Mouse (Mus musculus) kidney, adult 2 months (tissue): ENCODE measurements at regions not wholly inside any gene's neighbourhood (a gene's known extent, or its start where the extent isn't known, plus 50 kb on each side); places are given as distances from the start of the nearest gene placed in this dataset.

Experiments
- DNase-seq: peaks from one replicate; pipeline ENCODE4 v3.0.0; 2021
- H3K27ac ChIP-seq: fragments of 200-500 bp; 2 replicates; pipeline ENCODE4 v1.5.1; 2012; ENCODE audit warnings: low read depth, low read length, control low read depth, inconsistent platforms; ENCODE audit not compliant: insufficient read depth
- H3K27me3 ChIP-seq: fragments of 200-500 bp; replicated peaks from 2 replicates; pipeline ENCODE4 v1.6.1; 2012; ENCODE audit warnings: mild to moderate bottlenecking, moderate library complexity, low read length, inconsistent platforms; ENCODE audit not compliant: control insufficient read depth, insufficient read depth
- H3K36me3 ChIP-seq: fragments of 200-500 bp; 2 replicates; pipeline ENCODE4 v1.6.1; 2012; ENCODE audit warnings: mild to moderate bottlenecking, moderate library complexity, low read length, inconsistent platforms; ENCODE audit not compliant: control insufficient read depth, insufficient read depth
- H3K4me1 ChIP-seq: fragments of 200-500 bp; 2 replicates; pipeline ENCODE4 v1.6.1; 2011; ENCODE audit warnings: low read length; ENCODE audit not compliant: control insufficient read depth, insufficient read depth
- H3K4me3 ChIP-seq: fragments of 200-500 bp; 2 replicates; pipeline ENCODE4 v1.5.1; 2011; ENCODE audit warnings: mild to moderate bottlenecking, low read depth, low read length, control low read depth; ENCODE audit not compliant: insufficient read depth
- CTCF ChIP-seq: fragments of 200-500 bp; conservative IDR thresholded peaks from 2 replicates; pipeline ENCODE4 v1.5.1; 2011; ENCODE audit warnings: low read depth, mild to moderate bottlenecking, control low read depth, low read length, moderate library complexity, mixed read lengths; ENCODE audit not compliant: insufficient read depth, insufficient read length
- POLR2A ChIP-seq: fragments of 200-500 bp; IDR thresholded peaks from one replicate; pipeline ENCODE4 v1.6.1; 2011; ENCODE audit warnings: low read depth, low read length, control low read depth
- WGBS: fragments of 180-500 bp; shearing (Covaris S2); methylation state at CpG from one replicate; pipeline ENCODE4 v1.1.7; 2018; 5-methylcytosine and 5-hydroxymethylcytosine counted together

DNA sequence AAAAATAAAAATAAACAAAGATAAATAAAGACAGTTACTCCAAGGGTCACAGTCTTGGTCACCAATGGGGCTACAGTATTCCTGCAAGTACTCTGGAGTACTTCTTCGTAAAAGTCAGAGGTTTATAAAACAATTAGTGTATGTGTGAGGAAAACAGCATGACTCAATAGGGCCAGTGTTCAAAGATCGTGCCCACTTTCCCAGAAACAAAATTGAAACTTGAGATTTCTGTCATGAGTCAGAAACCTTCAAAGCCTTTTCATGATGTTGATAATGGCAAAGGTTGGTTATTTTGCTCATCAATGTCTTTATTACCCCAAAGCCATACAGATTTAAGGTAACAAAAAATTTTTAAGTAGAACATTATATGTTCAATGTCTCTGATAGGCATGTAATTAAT lies 53.1 kb upstream of the Ctla4 start:
- no peak for DNase-seq
- WGBS: 71% methylated on average over 2 of the region's 2 CpGs
- H3K4me1 ChIP-seq: no peaks in the 10 kb centered on the region
- no peak overlapping the region for H3K27ac ChIP-seq
- no peak overlapping the region for H3K4me3 ChIP-seq
- H3K36me3 ChIP-seq: no peaks in the 10 kb centered on the region
- no peaks in the 10 kb centered on the region for H3K27me3 ChIP-seq
- TF ChIP-seq CTCF (no peak), POLR2A (no peak)
